Mouse (Mus musculus) hindbrain, embryonic 16.5 days (tissue): ENCODE data around the gene Ak3. TPM values are rescaled to one million over a fixed set of nuclear protein-coding genes. Genes with fewer than 3 reads are reported as not detected.
A peak's percentile ranks its signal among the peaks of the same experiment; 100 is the strongest.

ENCODE experiments used
- ATAC-seq: fragments of 200-750 bp; cut with Nextera tagmentation; 2 replicates; pipeline ENCODE4 v1.8.0; 2017; ENCODE audit warnings: moderate TSS enrichment, moderate library complexity
- H3K27ac ChIP-seq: fragments of 300-500 bp; sonication (generic); 2 replicates; pipeline ENCODE4 v1.5.1; 2014; ENCODE audit warnings: low read depth, mild to moderate bottlenecking, control low read depth, low read length, moderate library complexity
- H3K27me3 ChIP-seq: fragments of 300-500 bp; sonication (generic); replicated peaks from 2 replicates; pipeline ENCODE4 v1.6.1; 2014; ENCODE audit warnings: low read length; ENCODE audit not compliant: control insufficient read depth, insufficient read depth
- H3K36me3 ChIP-seq: fragments of 300-500 bp; sonication (generic); 2 replicates; pipeline ENCODE4 v1.6.1; 2014; ENCODE audit warnings: mild to moderate bottlenecking, low read length, moderate library complexity, mixed read lengths; ENCODE audit not compliant: control insufficient read depth, insufficient read depth
- H3K4me1 ChIP-seq: fragments of 300-500 bp; sonication (generic); 2 replicates; pipeline ENCODE4 v1.6.1; 2014; ENCODE audit warnings: low read depth, low read length; ENCODE audit not compliant: control insufficient read depth, insufficient read depth
- H3K4me2 ChIP-seq: fragments of 300-500 bp; sonication (generic); 2 replicates; pipeline ENCODE4 v1.6.1; 2014; ENCODE audit warnings: mild to moderate bottlenecking, low read length, control low read depth, moderate library complexity
- H3K4me3 ChIP-seq: fragments of 300-500 bp; sonication (generic); 2 replicates; pipeline ENCODE4 v1.5.1; 2014; ENCODE audit warnings: mild to moderate bottlenecking, low read length, control low read depth, moderate library complexity
- H3K9ac ChIP-seq: fragments of 300-500 bp; sonication (generic); 2 replicates; pipeline ENCODE4 v1.6.1; 2014; ENCODE audit warnings: low read depth, mild to moderate bottlenecking, control low read depth, low read length, moderate library complexity
- H3K9me3 ChIP-seq: fragments of 300-500 bp; sonication (generic); 2 replicates; pipeline ENCODE4 v1.6.1; 2014; ENCODE audit warnings: mild to moderate bottlenecking, low read length, moderate library complexity; ENCODE audit not compliant: control insufficient read depth
- WGBS: fragments of 180-500 bp; shearing (Covaris S2); extraction: QIAGEN DNeasy Blood & Tissue Kit; methylation state at CpG from one replicate; pipeline ENCODE4 v1.1.7; 2014; 5-methylcytosine and 5-hydroxymethylcytosine counted together
- polyA plus RNA-seq: library from polyadenylated mRNA; unstranded; fragments of >200 nt; fragmentation: Nextera tagmentation; extraction: Ambion mirVana; gene quantifications from 2 replicates; pipeline ENCODE4 v1.2.1, GENCODE M21; 2015

The Ak3 gene
- polyA plus RNA-seq, 1 experiment from 2014 or later: 74.4 TPM

DNA sequence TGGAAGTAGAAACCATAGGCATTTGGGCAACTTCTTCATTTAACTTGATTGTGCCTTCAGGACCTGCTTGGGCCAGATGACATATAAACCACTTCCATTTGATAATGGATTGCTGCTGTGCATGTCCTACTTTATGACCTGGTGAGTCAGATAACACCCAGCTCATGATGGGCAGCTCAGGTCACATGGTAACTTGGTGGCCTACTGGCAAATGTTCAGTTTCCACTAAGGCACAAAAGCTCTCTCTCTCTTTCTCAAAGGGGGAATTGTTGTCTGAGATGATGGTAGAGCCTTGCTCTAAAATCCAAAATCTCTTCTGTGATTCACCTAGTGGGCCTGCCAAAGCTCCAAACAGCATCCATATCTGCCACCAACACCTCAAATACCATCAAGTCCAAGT, 15.1 kb downstream of the Ak3 start:
- Histone ChIP-seq H3K4me2 (no peak overlapping the region), H3K9ac (no peak overlapping the region), H3K4me3 (no peak overlapping the region), H3K27ac (no peak overlapping the region), H3K9me3 (no peaks in the 10 kb centered on the region), H3K4me1 (no peaks in the 10 kb centered on the region), H3K27me3 (no peaks in the 10 kb centered on the region), H3K36me3 (peaks cover 4% of the 10 kb centered on the region; the same call in 1 of the 2 replicates)
- ATAC-seq: no peak

DNA sequence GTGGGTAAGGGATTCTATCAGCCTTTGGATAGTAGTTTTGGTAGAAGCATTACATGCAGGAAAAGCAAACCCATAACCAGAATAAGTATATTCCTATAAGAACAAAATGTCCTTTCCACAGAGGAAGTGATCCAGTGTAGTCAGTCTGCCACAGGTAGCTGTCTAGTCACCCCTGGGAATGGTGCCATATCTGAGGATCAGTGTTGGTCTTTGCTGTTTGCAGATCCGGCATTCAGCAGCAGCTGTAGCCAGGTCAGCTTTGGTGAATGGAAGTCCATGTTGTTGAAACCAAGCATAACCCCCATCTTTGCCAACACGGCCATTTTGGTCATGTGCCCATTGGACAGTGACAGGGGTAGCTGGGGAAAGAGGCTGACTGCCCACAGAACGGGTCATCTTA, 16.0 kb downstream of the Ak3 start:
- Histone ChIP-seq H3K4me3 (no peak overlapping the region), H3K9me3 (no peaks in the 10 kb centered on the region), H3K27ac (no peak overlapping the region), H3K4me2 (no peak overlapping the region), H3K9ac (no peak overlapping the region), H3K4me1 (no peaks in the 10 kb centered on the region), H3K36me3 (peaks cover 2% of the 10 kb centered on the region), H3K27me3 (no peaks in the 10 kb centered on the region)
- 89% methylated on average over 3 of the region's 3 CpGs for WGBS
- no peak for ATAC-seq

DNA sequence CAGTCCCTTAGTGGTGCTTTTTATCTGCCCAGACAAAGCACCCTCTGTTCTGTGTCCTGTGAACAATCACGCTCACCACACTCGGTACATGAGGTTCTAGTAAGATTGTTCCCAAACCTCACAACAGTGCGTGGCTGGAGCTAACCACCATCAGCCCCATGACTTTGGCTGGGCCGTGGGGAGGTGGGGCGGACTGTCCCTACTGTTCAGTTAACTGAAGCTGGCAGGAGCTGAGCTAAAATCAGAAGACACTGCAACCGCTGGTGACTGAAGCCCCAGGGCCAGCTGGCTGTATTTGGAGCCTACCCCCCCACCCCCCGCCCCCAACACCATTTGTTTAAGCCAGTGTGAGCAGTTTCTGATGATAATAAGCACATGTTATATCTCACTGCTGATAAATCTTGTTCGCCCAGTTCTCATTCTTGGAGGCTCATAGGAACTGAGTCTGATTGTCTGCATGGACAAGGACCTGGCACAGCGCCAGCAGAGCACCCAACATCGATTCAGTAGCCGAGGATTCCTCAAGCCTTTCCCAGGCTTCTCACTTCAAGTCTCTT, 23.3 kb downstream of the Ak3 start:
- peaks cover 20% of the 10 kb centered on the region for H3K36me3 ChIP-seq
- ATAC-seq: peak; percentile 92

DNA sequence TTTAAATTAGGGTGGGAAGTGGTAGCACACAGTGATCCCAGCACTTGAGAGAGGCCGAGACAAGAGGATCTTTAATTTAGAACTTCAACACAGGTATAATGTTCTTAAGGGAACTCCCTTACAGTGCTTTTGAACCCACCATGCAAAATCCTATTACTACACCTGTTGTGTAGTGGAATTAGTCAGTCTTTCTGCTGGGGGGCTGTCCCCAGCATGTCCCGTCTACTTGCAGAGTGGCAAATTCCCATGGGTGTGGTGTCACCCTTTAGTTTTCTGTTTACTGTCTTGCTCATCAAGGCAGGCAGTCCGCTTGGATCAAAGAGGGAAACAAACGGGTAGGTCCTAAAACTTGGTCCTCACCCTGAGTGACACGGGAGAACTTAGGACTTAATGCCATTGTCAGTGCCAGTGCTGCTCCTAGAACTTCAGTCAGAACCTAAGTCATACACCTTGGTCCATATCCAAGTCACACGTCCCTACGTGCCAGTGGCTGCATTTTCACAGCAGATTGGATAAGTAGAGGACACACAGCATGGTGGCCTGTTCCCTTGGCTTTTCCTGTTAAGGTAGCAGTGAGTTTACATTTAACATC, 25.9 kb downstream of the Ak3 start:
- Histone ChIP-seq H3K4me3 (no peak overlapping the region), H3K4me2 (no peak overlapping the region), H3K9ac (no peak overlapping the region), H3K27me3 (no peaks in the 10 kb centered on the region), H3K27ac (no peak overlapping the region), H3K4me1 (no peaks in the 10 kb centered on the region), H3K9me3 (no peaks in the 10 kb centered on the region), H3K36me3 (peaks cover 35% of the 10 kb centered on the region)
- WGBS: 93% methylated on average over 7 of the region's 7 CpGs
- no peak for ATAC-seq

More for the DNA sequence above, 23.3 kb downstream of the Ak3 start:
- Histone ChIP-seq H3K4me2 (no peak overlapping the region), H3K27me3 (no peaks in the 10 kb centered on the region), H3K9me3 (no peaks in the 10 kb centered on the region), H3K27ac (no peak overlapping the region; the same call in 1 of the 2 replicates), H3K4me1 (no peaks in the 10 kb centered on the region), H3K9ac (no peak overlapping the region), H3K4me3 (no peak overlapping the region)
- WGBS: 60% methylated on average over 11 of the region's 11 CpGs

DNA sequence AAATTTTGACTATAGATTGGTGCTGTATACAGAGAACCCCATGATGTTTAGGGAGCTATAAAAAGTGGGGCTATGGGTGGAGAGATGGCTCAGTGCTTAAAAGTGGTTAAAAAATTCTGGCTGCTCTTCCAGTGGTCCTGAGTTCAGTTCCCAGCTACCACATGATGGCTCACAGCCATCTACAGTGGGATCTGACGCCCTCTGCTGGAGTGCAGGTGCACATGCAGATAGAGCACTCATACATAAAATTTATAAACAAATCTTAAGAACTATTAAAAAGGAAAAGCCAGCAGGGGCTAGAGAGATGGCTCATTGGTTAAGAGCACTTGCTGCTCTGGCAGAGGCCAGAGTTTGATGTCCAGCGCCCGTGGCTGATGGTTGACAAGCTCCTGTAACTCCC, 28.1 kb downstream of the Ak3 start:
- no peak overlapping the region for H3K4me2 ChIP-seq
- WGBS: 94% methylated on average over 3 of the region's 3 CpGs
- ATAC-seq: no peak
- no peaks in the 10 kb centered on the region for H3K27me3 ChIP-seq
- H3K36me3 ChIP-seq: peaks cover 33% of the 10 kb centered on the region
- no peak overlapping the region for H3K4me3 ChIP-seq
- H3K9ac ChIP-seq: no peak overlapping the region
- H3K9me3 ChIP-seq: no peaks in the 10 kb centered on the region
- no peak overlapping the region for H3K27ac ChIP-seq
- no peaks in the 10 kb centered on the region for H3K4me1 ChIP-seq

DNA sequence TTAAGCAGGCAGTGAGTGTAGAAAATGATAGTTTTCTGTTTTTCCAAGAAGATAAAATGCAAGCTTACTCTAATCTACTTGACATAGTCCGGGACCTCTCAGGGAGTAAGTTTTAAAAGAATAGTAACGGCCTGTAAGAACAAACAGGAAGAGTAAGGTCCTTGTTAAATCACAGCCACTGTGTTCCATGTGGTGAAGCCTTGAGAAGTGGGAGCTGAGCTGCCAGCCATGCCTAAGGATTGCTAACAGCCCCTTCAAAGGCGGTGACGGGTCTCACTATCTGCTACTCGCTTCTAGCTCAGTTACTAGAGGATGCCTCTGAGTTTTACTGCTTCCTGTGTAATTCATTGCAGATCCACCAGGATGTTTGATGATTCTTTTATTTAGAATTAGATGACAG, 31.0 kb downstream of the Ak3 start:
- H3K4me1 ChIP-seq: no peaks in the 10 kb centered on the region
- no peaks in the 10 kb centered on the region for H3K9me3 ChIP-seq
- H3K27ac ChIP-seq: no peak overlapping the region
- H3K4me3 ChIP-seq: no peak overlapping the region
- peaks cover 26% of the 10 kb centered on the region for H3K36me3 ChIP-seq
- no peak for ATAC-seq
- no peak overlapping the region for H3K4me2 ChIP-seq
- WGBS: 93% methylated on average over 5 of the region's 5 CpGs
- no peaks in the 10 kb centered on the region for H3K27me3 ChIP-seq
- H3K9ac ChIP-seq: no peak overlapping the region

DNA sequence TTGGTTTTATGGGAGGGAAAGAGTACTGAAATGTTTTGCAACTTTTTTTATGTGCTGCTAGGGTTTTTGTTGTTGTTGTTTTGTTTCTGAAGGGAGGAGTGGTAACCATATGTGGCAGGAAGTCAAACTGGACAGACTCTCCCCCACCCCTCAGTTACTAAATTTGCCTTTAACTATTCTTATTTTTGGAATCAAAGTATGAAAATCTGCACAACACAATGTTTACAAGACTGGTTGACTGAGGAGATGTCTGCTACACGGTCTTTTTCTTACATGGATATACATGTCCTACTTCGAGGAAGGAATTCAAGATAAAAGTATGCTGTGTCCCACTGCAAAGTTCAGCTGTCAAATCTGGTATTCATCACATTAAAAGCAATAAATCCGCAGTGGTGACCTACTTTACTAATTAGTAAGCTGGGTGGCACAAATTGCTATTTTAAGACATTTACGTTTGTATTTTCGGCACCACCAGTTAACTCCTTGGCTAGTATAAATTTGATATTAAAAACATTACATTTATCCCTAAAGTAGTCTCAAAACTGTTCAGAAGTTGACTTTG, 31.5 kb downstream of the Ak3 start:
- H3K9me3 ChIP-seq: no peaks in the 10 kb centered on the region
- H3K36me3 ChIP-seq: peaks cover 31% of the 10 kb centered on the region
- no peak overlapping the region for H3K4me3 ChIP-seq
- H3K27me3 ChIP-seq: no peaks in the 10 kb centered on the region
- no peaks in the 10 kb centered on the region for H3K4me1 ChIP-seq
- no peak for ATAC-seq
- no peak overlapping the region for H3K4me2 ChIP-seq
- WGBS: 93% methylated on average over 5 of the region's 5 CpGs
- no peak overlapping the region for H3K9ac ChIP-seq
- H3K27ac ChIP-seq: no peak overlapping the region

DNA sequence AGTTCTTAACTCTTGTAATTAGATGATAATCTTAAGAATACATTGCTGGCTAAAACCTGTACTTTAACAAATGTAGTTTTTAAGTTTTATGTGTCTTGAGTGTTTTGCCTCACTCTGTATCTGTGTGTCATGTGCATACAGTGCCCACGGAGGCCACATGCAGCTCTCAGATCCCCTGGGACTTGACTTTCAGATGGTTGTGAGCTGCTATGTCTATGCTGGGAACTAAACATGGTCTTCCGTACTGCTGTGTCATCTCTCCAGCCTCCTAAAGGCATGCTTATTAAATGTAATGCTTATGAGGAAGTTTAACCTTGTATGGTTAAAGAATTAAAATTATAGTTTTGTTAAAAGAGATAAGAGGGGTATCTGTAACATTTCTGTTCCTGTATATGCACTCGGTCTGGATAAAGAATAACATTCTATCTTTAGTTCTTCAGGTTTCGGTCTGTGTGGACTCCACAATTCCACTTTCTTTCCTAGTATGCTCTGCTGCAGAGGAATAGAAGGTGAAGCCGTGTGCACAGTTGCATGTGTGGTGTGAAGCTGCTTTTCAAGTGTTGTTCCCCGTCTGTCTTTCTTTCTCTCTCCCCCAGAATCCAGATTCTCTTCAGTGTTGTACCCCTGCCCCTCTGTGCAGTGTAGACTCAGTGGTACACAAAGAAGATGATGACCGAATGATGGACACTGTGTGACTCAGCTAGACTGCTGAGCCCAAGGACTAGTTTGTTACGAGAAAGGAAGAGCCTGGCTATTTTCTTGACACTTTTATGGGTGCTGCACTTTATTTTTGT, 32.2 kb downstream of the Ak3 start:
- Histone ChIP-seq H3K4me2 (no peak overlapping the region), H3K27me3 (no peaks in the 10 kb centered on the region), H3K4me3 (no peak overlapping the region), H3K9me3 (no peaks in the 10 kb centered on the region), H3K4me1 (no peaks in the 10 kb centered on the region), H3K9ac (no peak overlapping the region), H3K27ac (no peak overlapping the region), H3K36me3 (peaks cover 29% of the 10 kb centered on the region)
- ATAC-seq: no peak
- 86% methylated on average over 8 of the region's 8 CpGs for WGBS

DNA sequence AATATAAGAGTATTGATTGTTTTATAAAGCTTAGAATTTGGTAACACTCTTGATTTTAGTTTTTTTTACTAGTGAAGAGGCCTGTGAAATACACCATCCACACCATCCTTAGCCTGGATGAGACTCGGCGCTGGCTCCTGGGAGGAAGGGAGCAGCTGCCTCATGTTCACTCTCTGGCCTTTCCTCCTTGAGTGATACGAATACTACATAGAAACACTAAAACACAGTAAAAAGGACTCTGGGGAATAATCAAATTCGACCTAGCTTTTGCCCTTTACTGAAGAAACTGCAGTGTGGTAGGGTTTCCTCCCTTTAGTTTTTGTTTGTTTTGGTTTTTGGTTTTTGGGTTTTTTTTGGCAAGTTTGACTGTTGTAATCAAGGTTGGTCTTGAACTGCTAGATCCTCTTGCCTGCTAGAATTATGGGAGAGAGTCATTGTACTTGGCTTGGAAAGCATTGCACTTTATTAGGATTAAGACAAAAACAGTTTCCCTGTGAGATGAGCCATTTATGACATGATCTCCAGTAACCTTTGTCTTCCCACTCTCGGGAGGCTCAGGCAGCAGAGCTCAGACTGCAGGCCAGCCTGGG, 33.2 kb downstream of the Ak3 start:
- Histone ChIP-seq H3K4me3 (no peak overlapping the region), H3K27ac (no peak overlapping the region), H3K4me1 (no peaks in the 10 kb centered on the region), H3K9me3 (no peaks in the 10 kb centered on the region), H3K4me2 (no peak overlapping the region), H3K9ac (no peak overlapping the region), H3K27me3 (no peaks in the 10 kb centered on the region), H3K36me3 (peaks cover 29% of the 10 kb centered on the region)
- WGBS: 89% methylated on average over 5 of the region's 5 CpGs
- ATAC-seq: no peak
